In genomic region chr13:73259577-73260353, GRCm38 (mm10) we compare ENCODE assay signal across 11 mouse cellular contexts. TPM values are rescaled to one million over a fixed set of nuclear protein-coding genes. Genes with fewer than 3 reads are reported as not detected.
DNase-seq lines count a peak whose midpoint lies in the region; ATAC-seq and TF ChIP-seq lines count a peak whose summit lies in the region.
"Had no signal": no experiment of that assay in that cellular context is flagged by ENCODE, and none has a peak within 500 bp of the region (broad histone marks: within the 10 kb centered on the region; RNA-seq: fewer than 3 reads in every experiment).

No protein-coding gene starts in this region.

- DNase-seq in liver, postnatal 0 days, result no peak
- no peak for DNase-seq in thymus, postnatal 36 days
- no peak for DNase-seq in retina, postnatal 1 day
- DNase-seq: kidney, postnatal 14 days; thymus, adult 18-20 months had no signal

- peak overlapping the region; percentile 47 for H3K4me2 ChIP-seq in liver, embryonic 12.5 days
- H3K4me2 ChIP-seq in liver, postnatal 0 days (ENCODE audit: low read depth, low read length), result no peak overlapping the region
- H3K4me2 ChIP-seq in forebrain, embryonic 13.5 days, result peak overlapping the region; percentile 61
- peak overlapping the region; percentile 64 for H3K4me2 ChIP-seq in intestine, postnatal 0 days (replicated peaks; ENCODE audit: low read depth)
- H3K4me2 ChIP-seq in neural tube, embryonic 13.5 days, result peak overlapping the region; percentile 63

- H3K4me3 ChIP-seq in liver, embryonic 12.5 days, result no peak overlapping the region
- no peak overlapping the region for H3K4me3 ChIP-seq in liver, postnatal 0 days (ENCODE audit: low read depth, low read length)
- peak overlapping the region; percentile 39 for H3K4me3 ChIP-seq in forebrain, embryonic 13.5 days
- H3K4me3 ChIP-seq in intestine, postnatal 0 days (ENCODE audit: low read depth, low read length), result peak overlapping the region; percentile 27
- peak overlapping the region; percentile 39 for H3K4me3 ChIP-seq in neural tube, embryonic 13.5 days

- WGBS in liver, embryonic 12.5 days (ENCODE audit: insufficient replicate concordance), result 13% methylated on average over 10 of the region's 10 CpGs
- 13% methylated on average over 10 of the region's 10 CpGs for WGBS in liver, postnatal 0 days (ENCODE audit: insufficient replicate concordance)
- 5% methylated on average over 10 of the region's 10 CpGs for WGBS in forebrain, embryonic 13.5 days
- WGBS in intestine, postnatal 0 days, result 27% methylated on average over 10 of the region's 10 CpGs
- 12% methylated on average over 10 of the region's 10 CpGs for WGBS in neural tube, embryonic 13.5 days

- TF ChIP-seq EP300 in liver, postnatal 0 days (IDR thresholded peaks at IDR 0.05; ENCODE audit: low read depth), result no peak

- TF ChIP-seq CTCF in liver, postnatal 0 days (IDR thresholded peaks at IDR 0.05; ENCODE audit: low read depth), result no peak
- no peak for TF ChIP-seq CTCF in intestine, postnatal 0 days (IDR thresholded peaks at IDR 0.05; ENCODE audit: low read depth)

- H3K4me1 ChIP-seq in liver, embryonic 12.5 days, result peaks cover 7% of the 10 kb centered on the region; the same call in 1 of the 2 replicates
- H3K4me1 ChIP-seq in liver, postnatal 0 days (ENCODE audit: insufficient read depth), result no peaks in the 10 kb centered on the region
- peaks cover 27% of the 10 kb centered on the region for H3K4me1 ChIP-seq in forebrain, embryonic 13.5 days
- no peaks in the 10 kb centered on the region for H3K4me1 ChIP-seq in intestine, postnatal 0 days (replicated peaks; ENCODE audit: control insufficient read depth, insufficient read depth, low read length)
- H3K4me1 ChIP-seq in neural tube, embryonic 13.5 days (replicated peaks), result peaks cover 33% of the 10 kb centered on the region
- H3K4me1 ChIP-seq: liver, embryonic 15.5 days had no signal

- peaks cover 90% of the 10 kb centered on the region for H3K27me3 ChIP-seq in liver, embryonic 12.5 days (replicated peaks)
- H3K27me3 ChIP-seq in liver, postnatal 0 days (ENCODE audit: insufficient read depth, low read length), result peaks cover 72% of the 10 kb centered on the region
- peaks cover 89% of the 10 kb centered on the region for H3K27me3 ChIP-seq in forebrain, embryonic 13.5 days
- peaks cover 74% of the 10 kb centered on the region for H3K27me3 ChIP-seq in intestine, postnatal 0 days (replicated peaks; ENCODE audit: control insufficient read depth, insufficient read depth, low read length)
- H3K27me3 ChIP-seq in neural tube, embryonic 13.5 days, result peaks cover 97% of the 10 kb centered on the region

- no peaks in the 10 kb centered on the region for H3K9me3 ChIP-seq in liver, embryonic 12.5 days (replicated peaks)
- no peaks in the 10 kb centered on the region for H3K9me3 ChIP-seq in liver, postnatal 0 days (ENCODE audit: low read length)
- no peaks in the 10 kb centered on the region for H3K9me3 ChIP-seq in forebrain, embryonic 13.5 days (replicated peaks)
- no peaks in the 10 kb centered on the region for H3K9me3 ChIP-seq in intestine, postnatal 0 days (ENCODE audit: control insufficient read depth)
- H3K9me3 ChIP-seq in neural tube, embryonic 13.5 days, result no peaks in the 10 kb centered on the region
- H3K9me3 ChIP-seq: liver, embryonic 15.5 days had no signal

- H3K36me3 ChIP-seq in liver, embryonic 12.5 days, result no peaks in the 10 kb centered on the region
- H3K36me3 ChIP-seq in liver, postnatal 0 days (replicated peaks; ENCODE audit: insufficient read depth, low read length), result no peaks in the 10 kb centered on the region
- no peaks in the 10 kb centered on the region for H3K36me3 ChIP-seq in forebrain, embryonic 13.5 days (ENCODE audit: poor library complexity, severe bottlenecking)
- no peaks in the 10 kb centered on the region for H3K36me3 ChIP-seq in intestine, postnatal 0 days (ENCODE audit: control insufficient read depth, insufficient read depth)
- no peaks in the 10 kb centered on the region for H3K36me3 ChIP-seq in neural tube, embryonic 13.5 days
- H3K36me3 ChIP-seq: liver, embryonic 15.5 days had no signal

- H3K9ac ChIP-seq in liver, embryonic 12.5 days, result no peak overlapping the region
- no peak overlapping the region for H3K9ac ChIP-seq in liver, postnatal 0 days (replicated peaks)
- H3K9ac ChIP-seq in forebrain, embryonic 13.5 days, result no peak overlapping the region
- no peak overlapping the region for H3K9ac ChIP-seq in intestine, postnatal 0 days (ENCODE audit: low read depth, low read length)
- 0 out of 2 replicates have a peak overlapping the region, but pooled peaks have one; percentile 38 for H3K9ac ChIP-seq in neural tube, embryonic 13.5 days
- H3K9ac ChIP-seq: liver, embryonic 15.5 days had no signal

- no peak for ATAC-seq in liver, embryonic 12.5 days
- ATAC-seq in liver, postnatal 0 days, result no peak
- ATAC-seq in forebrain, embryonic 13.5 days, result no peak
- ATAC-seq in intestine, postnatal 0 days, result no peak
- no peak for ATAC-seq in neural tube, embryonic 13.5 days (ENCODE audit: low read depth)
- ATAC-seq in erythroblast, adult 5-6 weeks (replicated peaks; ENCODE audit: low FRiP score, poor library complexity, severe bottlenecking), result no peak

- H3K27ac ChIP-seq in liver, embryonic 12.5 days, result no peak overlapping the region
- no peak overlapping the region for H3K27ac ChIP-seq in liver, postnatal 0 days (ENCODE audit: low read depth)
- no peak overlapping the region for H3K27ac ChIP-seq in forebrain, embryonic 13.5 days
- H3K27ac ChIP-seq in intestine, postnatal 0 days (ENCODE audit: low read depth, low read length), result no peak overlapping the region
- no peak overlapping the region for H3K27ac ChIP-seq in neural tube, embryonic 13.5 days (replicated peaks)
- H3K27ac ChIP-seq: liver, embryonic 15.5 days had no signal

RNA-seq across cellular contexts. Expression of gene Irx4, which starts 0.5 kb away (rescaled TPM):
- 0.06 TPM in 1 of 2 replicates, not detected in the other for polyA plus RNA-seq in liver, embryonic 12.5 days (2016; fragmentation: Nextera tagmentation; extraction: Ambion mirVana)
- not detected in 2 replicates for polyA plus RNA-seq in liver, postnatal 0 days (2015; fragmentation: Nextera tagmentation; extraction: Ambion mirVana)
- not detected in 2 replicates for polyA plus RNA-seq in forebrain, embryonic 13.5 days (2015; fragmentation: Nextera tagmentation; extraction: Ambion mirVana)
- 0.27 and 0.38 TPM in 2 replicates for polyA plus RNA-seq in intestine, postnatal 0 days (2015; fragmentation: Nextera tagmentation; extraction: Ambion mirVana)
- polyA plus RNA-seq in neural tube, embryonic 13.5 days (2015; fragmentation: Nextera tagmentation; extraction: Ambion mirVana), result 0.80 and 1.1 TPM in 2 replicates
- not detected in 2 replicates for total RNA-seq in erythroblast, adult 5-6 weeks (2015; ENCODE audit: low replicate concordance)
- not detected in 2 replicates for total RNA-seq in erythroblast, adult 5-6 weeks (2017; ENCODE audit: low replicate concordance)
- polyA plus RNA-seq: liver, embryonic 15.5 days had no signal

Comparison
In these comparisons a context has a peak if more than half of its experiments do, and no peak if none do; other contexts are left out.
1. H3K4me3 ChIP-seq: peak in forebrain, embryonic 13.5 days (single experiment), intestine, postnatal 0 days (single experiment) and neural tube, embryonic 13.5 days (single experiment); none in liver, embryonic 12.5 days (single experiment) and liver, postnatal 0 days (single experiment).